Mouse (Mus musculus) heart, adult 2 months (tissue): ENCODE measurements around the gene Fbxl14.

Source experiments
- CTCF ChIP-seq: fragments of 200-600 bp; IDR thresholded peaks from 2 replicates; pipeline ENCODE4 v1.8.1; 2022; ENCODE audit warnings: antibody characterized with exemption, mild to moderate bottlenecking, moderate library complexity
- POLR2A ChIP-seq: fragments of 200-500 bp; IDR thresholded peaks from 2 replicates; pipeline ENCODE4 v1.6.1; 2011; ENCODE audit warnings: mild to moderate bottlenecking, low read depth, low read length, control low read depth; ENCODE audit not compliant: insufficient read depth

GRCm38 (mm10) chr6:119504756-119505155 is 25.3 kb downstream of the Fbxl14 start:
- TF ChIP-seq POLR2A (no peak), CTCF (no peak)
